Mouse (Mus musculus): ENCODE measurements around the gene Wnt11.

DNA sequence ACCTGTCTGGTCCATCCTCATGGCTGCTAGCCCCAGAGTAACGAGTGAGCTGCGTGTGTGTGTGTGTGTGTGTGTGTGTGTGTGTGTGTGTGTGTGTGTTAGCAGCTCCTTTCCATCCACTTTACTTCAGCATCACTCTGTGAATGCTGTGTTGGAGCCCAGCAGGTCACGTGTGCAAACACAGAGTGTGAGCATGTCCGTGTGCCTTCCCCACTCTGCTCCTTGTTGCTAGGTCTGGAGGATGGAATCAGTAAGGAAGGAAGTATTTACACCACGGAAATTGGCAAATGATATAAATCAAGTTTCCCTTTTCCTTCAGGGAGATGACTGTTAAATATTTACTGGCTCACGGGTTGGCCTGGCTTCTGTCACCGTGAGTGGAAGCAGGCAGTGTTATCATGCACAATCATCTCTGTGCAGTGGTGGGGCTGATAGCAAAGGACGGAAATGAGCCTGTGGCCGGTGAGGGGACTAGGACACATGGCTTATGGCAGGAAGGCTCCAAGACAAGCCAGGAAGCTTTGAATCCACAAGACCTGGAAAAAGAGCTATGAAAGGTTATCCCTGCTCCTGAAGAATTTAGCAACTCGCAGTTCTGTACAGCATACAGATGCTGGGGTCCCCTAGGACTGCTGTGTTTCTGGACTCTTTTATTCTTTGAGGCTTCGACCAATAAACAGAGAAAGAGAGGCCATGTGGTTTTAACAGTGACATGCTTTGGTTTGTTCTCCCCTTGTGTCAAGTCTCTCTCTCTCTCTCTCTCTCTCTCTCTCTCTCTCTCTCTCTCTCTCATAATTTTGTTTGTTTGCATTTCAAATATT is 47.9 kb upstream of the Wnt11 start:
- TF ChIP-seq POLR2A (IDR thresholded peaks at IDR 0.05; ENCODE audit: low read depth, low read length) (no peak), CTCF (IDR thresholded peaks at IDR 0.05; ENCODE audit: borderline replicate concordance, insufficient read depth, low read length) (no peak)
